Mouse (Mus musculus) cerebellum, adult 2 months (tissue): ENCODE results near the gene Gsc2.

Experiments used
- CTCF ChIP-seq: fragments of 200-500 bp; IDR thresholded peaks from 2 replicates; pipeline ENCODE4 v1.5.1; 2011; ENCODE audit warnings: low read depth, mild to moderate bottlenecking, control low read depth, low read length, moderate library complexity, borderline replicate concordance; ENCODE audit not compliant: insufficient read depth
- POLR2A ChIP-seq: fragments of 200-500 bp; IDR thresholded peaks from 2 replicates; pipeline ENCODE4 v1.6.1; 2011; ENCODE audit warnings: low read length, control low read depth, borderline replicate concordance; ENCODE audit not compliant: insufficient read depth

DNA sequence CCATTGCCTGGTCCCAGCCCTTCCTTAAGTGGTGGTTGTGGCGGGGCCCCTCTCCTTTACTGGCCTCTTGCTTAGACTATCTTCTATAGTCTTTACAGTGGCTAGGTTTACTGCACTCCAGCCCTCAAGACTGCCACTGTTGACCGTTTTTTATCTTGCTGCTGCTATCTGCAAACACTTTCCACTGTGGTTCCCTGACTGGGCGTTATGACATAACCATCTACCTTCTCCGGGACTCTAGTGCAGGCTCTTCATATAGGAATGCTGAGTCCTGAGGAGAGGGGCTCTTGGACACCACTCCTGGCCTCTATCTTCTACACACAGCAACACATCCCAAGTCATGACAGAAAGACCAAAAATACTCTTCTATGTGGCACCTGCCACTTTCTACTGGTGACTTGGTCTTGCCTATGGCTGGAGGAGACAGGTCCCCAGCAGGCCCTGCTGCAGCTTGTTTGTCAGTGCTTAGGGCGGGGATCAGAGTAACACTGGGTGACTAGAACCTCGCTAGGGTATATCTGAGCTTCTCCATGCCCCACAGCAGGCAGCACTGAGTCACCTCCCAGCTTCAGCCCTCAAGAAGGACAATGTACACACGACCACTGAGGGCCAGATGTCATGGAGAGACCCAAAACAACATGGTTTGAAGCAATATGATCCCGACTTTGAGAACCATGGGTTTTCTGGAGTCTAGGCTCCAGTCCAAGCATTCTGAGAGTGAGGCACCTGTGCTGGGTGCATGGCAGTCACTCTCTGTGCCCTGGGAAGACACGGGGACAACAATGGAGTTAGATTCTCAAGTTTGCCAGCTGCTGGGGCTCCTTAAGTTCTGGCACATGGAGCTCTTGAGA is 19.0 kb upstream of the Gsc2 start:
- TF ChIP-seq CTCF = no peak
- TF ChIP-seq POLR2A = no peak
